Mouse (Mus musculus): ENCODE results near the gene Togaram1. TPM values are rescaled to one million over a fixed set of nuclear protein-coding genes. Genes with fewer than 3 reads are reported as not detected.

Togaram1 gene
- polyA plus RNA-seq, 1 experiment from 2014 or later = 24.5 TPM

DNA sequence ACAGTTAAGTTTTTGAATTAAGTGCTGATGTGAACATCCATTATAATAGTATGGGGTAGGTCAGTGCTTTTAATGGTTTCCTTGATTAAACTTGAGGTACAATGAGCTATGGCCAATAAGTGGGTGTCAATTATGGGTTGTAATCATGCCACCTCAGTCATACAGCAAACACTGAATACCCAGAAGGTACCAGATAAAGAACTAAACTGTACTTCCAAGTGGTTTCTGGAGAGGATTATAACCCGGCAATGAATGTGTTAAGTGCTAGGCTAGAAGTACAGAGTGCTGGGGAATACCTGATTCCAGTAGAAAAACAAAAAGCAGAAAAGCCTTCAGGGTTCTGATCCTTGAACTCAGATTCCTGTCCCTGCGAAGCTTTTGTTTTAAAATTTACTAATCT is 2.5 kb downstream of the Togaram1 start:
- WGBS = 7% methylated on average over 2 of the region's 2 CpGs
- Histone ChIP-seq H3K27ac (ENCODE audit: low read length) (no peak overlapping the region), H3K9me3 (replicated peaks; ENCODE audit: control insufficient read depth, low read length, poor library complexity, severe bottlenecking) (no peaks in the 10 kb centered on the region), H3K4me1 (ENCODE audit: control insufficient read depth, insufficient read depth, low read length) (peaks cover 55% of the 10 kb centered on the region), H3K36me3 (ENCODE audit: control insufficient read depth, insufficient read depth, low read length) (no peaks in the 10 kb centered on the region), H3K4me2 (ENCODE audit: low read length) (peak overlapping the region; percentile 100), H3K9ac (ENCODE audit: low read depth, low read length) (peak overlapping the region; percentile 85), H3K4me3 (ENCODE audit: low read depth, low read length) (peak overlapping the region; percentile 86), H3K27me3 (ENCODE audit: control insufficient read depth, insufficient read depth, low read depth, low read length) (no peaks in the 10 kb centered on the region)
- ATAC-seq = no peak

DNA sequence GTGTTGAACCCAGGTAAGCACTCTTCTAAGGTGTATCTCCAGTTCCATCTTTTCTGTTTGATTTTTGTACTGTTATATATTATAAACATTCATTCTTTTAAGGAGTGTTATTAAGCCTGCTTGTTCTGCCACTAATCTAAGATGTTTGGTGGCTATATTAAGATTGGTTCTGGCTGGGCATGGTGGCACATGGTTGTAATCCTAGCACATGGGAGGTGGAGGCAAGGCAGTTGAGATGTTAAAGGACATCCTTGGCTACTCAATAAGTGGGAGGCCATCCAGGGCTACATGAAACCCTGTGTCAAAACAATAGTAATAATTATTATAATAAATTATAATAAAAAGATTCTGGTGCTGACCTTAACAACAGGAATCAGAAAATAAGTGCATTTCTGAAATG is 5.8 kb downstream of the Togaram1 start:
- Histone ChIP-seq H3K4me1 (ENCODE audit: control insufficient read depth, insufficient read depth, low read length) (peaks cover 54% of the 10 kb centered on the region), H3K27ac (ENCODE audit: low read length) (no peak overlapping the region), H3K9me3 (replicated peaks; ENCODE audit: control insufficient read depth, low read length, poor library complexity, severe bottlenecking) (no peaks in the 10 kb centered on the region), H3K27me3 (ENCODE audit: control insufficient read depth, insufficient read depth, low read depth, low read length) (no peaks in the 10 kb centered on the region), H3K4me3 (ENCODE audit: low read depth, low read length) (no peak overlapping the region), H3K9ac (ENCODE audit: low read depth, low read length) (no peak overlapping the region), H3K4me2 (ENCODE audit: low read length) (peak overlapping the region; percentile 41; the same call in 1 of the 2 replicates), H3K36me3 (ENCODE audit: control insufficient read depth, insufficient read depth, low read length) (no peaks in the 10 kb centered on the region)
- no peak for ATAC-seq

DNA sequence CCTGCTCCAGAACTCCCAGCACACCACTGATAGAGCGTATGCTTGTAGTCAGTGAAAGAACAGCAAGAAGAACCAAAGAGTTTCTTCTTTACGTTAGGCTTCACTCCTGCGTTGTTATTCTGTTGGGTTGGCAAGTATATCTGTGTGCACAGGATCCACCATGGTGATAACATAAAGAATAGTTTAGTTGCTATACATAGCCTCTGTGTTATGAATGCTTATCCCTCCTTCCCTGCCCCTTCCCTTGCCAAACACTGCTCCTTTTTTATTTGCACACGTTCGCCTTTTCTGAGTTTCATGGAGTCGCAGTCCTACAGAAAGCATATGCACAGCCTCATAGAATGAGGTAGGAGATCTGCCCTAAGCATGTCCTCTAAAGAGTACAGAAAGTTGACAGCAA is 6.5 kb downstream of the Togaram1 start:
- Histone ChIP-seq H3K4me3 (ENCODE audit: low read depth, low read length) (no peak overlapping the region), H3K27me3 (ENCODE audit: control insufficient read depth, insufficient read depth, low read depth, low read length) (no peaks in the 10 kb centered on the region), H3K9me3 (replicated peaks; ENCODE audit: control insufficient read depth, low read length, poor library complexity, severe bottlenecking) (no peaks in the 10 kb centered on the region), H3K27ac (ENCODE audit: low read length) (no peak overlapping the region), H3K4me2 (ENCODE audit: low read length) (peak overlapping the region; percentile 29; the same call in 1 of the 2 replicates), H3K9ac (ENCODE audit: low read depth, low read length) (no peak overlapping the region), H3K36me3 (ENCODE audit: control insufficient read depth, insufficient read depth, low read length) (no peaks in the 10 kb centered on the region), H3K4me1 (ENCODE audit: control insufficient read depth, insufficient read depth, low read length) (peaks cover 50% of the 10 kb centered on the region)
- no peak for ATAC-seq
- 83% methylated on average over 6 of the region's 6 CpGs for WGBS

DNA sequence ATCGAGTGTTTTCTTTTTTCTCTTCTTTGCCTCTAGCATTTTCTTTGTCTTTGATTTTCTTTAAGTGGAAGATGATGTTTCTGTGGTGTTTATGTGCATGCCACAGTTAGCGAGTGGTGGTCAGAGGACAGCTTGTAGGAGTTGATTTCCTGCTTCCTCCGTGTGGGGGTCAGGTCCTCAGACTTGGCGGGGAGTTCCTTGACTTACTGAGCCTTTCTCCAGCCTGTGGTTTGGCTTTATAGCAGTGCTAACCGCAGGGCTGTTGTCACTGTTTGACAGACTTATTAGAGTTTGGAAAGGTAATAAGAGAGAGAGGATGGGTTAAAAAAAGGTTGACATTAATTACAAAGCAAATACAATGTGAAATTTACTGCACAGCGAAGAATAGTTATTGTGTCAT is 10.0 kb downstream of the Togaram1 start:
- H3K36me3 ChIP-seq (ENCODE audit: control insufficient read depth, insufficient read depth, low read length) = peaks cover 7% of the 10 kb centered on the region
- no peak for ATAC-seq
- no peak overlapping the region for H3K9ac ChIP-seq (ENCODE audit: low read depth, low read length)
- H3K4me3 ChIP-seq (ENCODE audit: low read depth, low read length) = no peak overlapping the region
- no peak overlapping the region for H3K4me2 ChIP-seq (ENCODE audit: low read length)
- H3K9me3 ChIP-seq (replicated peaks; ENCODE audit: control insufficient read depth, low read length, poor library complexity, severe bottlenecking) = no peaks in the 10 kb centered on the region
- peaks cover 26% of the 10 kb centered on the region for H3K4me1 ChIP-seq (ENCODE audit: control insufficient read depth, insufficient read depth, low read length)
- H3K27ac ChIP-seq (ENCODE audit: low read length) = no peak overlapping the region
- 73% methylated on average over 6 of the region's 6 CpGs for WGBS
- H3K27me3 ChIP-seq (ENCODE audit: control insufficient read depth, insufficient read depth, low read depth, low read length) = no peaks in the 10 kb centered on the region

DNA sequence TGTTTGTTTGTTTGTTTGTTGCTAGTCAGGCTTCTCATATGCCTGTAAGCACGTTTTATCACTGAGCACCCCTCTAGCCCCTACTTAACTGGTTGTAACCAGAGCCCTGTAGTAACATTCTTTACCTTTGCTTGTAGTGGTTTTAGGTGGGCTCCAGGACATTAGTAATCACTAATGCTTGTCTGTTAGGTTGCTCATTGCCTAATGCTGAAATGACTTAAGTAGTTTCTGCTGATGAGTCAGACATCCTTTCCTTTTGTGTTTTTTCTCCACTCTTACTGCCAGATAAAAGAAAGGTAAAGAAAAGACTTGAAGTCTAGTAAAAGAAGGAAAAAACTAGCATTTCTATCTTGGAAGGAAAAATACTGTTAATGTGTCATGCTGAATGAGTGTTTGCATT is 10.6 kb downstream of the Togaram1 start:
- Histone ChIP-seq H3K4me1 (ENCODE audit: control insufficient read depth, insufficient read depth, low read length) (peaks cover 20% of the 10 kb centered on the region), H3K27ac (ENCODE audit: low read length) (no peak overlapping the region), H3K36me3 (ENCODE audit: control insufficient read depth, insufficient read depth, low read length) (peaks cover 7% of the 10 kb centered on the region), H3K9me3 (replicated peaks; ENCODE audit: control insufficient read depth, low read length, poor library complexity, severe bottlenecking) (no peaks in the 10 kb centered on the region), H3K4me2 (ENCODE audit: low read length) (no peak overlapping the region), H3K9ac (ENCODE audit: low read depth, low read length) (no peak overlapping the region), H3K27me3 (ENCODE audit: control insufficient read depth, insufficient read depth, low read depth, low read length) (no peaks in the 10 kb centered on the region), H3K4me3 (ENCODE audit: low read depth, low read length) (no peak overlapping the region)
- WGBS = 74% methylated on average over 1 of the region's 1 CpGs
- no peak for ATAC-seq

DNA sequence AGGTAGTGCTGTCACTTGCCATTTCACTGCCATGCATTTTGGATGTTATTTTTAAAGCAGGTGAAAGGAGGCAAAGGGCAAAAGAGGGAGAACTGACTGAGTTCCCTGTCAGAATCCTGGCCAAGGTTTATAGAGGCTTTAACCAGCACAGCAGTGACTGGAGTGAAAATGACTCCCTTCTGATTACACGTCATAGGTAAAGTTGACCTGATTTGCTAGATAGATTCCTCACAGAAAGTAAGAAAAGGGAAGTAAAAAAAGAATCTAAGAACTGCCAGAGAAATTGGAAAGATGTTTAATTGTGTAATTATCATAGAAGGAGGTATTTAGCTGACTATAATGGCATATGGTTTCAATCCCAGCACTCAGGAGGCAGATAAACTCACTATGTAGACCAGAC is 11.9 kb downstream of the Togaram1 start:
- Histone ChIP-seq H3K4me1 (ENCODE audit: control insufficient read depth, insufficient read depth, low read length) (peaks cover 11% of the 10 kb centered on the region), H3K4me2 (ENCODE audit: low read length) (no peak overlapping the region), H3K27me3 (ENCODE audit: control insufficient read depth, insufficient read depth, low read depth, low read length) (no peaks in the 10 kb centered on the region), H3K4me3 (ENCODE audit: low read depth, low read length) (no peak overlapping the region), H3K36me3 (ENCODE audit: control insufficient read depth, insufficient read depth, low read length) (peaks cover 10% of the 10 kb centered on the region), H3K9me3 (replicated peaks; ENCODE audit: control insufficient read depth, low read length, poor library complexity, severe bottlenecking) (no peaks in the 10 kb centered on the region), H3K9ac (ENCODE audit: low read depth, low read length) (no peak overlapping the region), H3K27ac (ENCODE audit: low read length) (no peak overlapping the region)
- no peak for ATAC-seq
- WGBS = 93% methylated on average over 1 of the region's 1 CpGs

DNA sequence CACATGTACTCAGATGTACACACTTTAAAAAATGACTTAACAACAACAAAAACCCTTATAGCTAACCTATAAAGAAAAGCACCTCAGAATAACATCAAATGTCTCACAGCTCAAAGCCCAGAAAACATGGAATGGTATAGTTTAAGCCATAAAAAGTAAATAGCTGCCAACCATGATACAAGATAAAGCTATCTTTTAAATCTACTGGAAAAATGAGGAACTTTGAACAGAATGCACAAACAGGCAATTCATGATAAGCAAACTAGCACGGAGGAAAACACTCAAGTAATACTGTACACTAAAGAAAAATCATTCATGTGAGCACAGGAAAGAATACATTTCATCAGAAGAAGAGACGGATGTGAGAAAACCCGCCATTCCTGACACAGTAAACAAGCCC is 42.1 kb downstream of the Togaram1 start:
- H3K4me1 ChIP-seq (ENCODE audit: control insufficient read depth, insufficient read depth, low read length) = no peaks in the 10 kb centered on the region
- peaks cover 24% of the 10 kb centered on the region for H3K36me3 ChIP-seq (ENCODE audit: control insufficient read depth, insufficient read depth, low read length)
- 95% methylated on average over 3 of the region's 3 CpGs for WGBS
- no peaks in the 10 kb centered on the region for H3K27me3 ChIP-seq (ENCODE audit: control insufficient read depth, insufficient read depth, low read depth, low read length)
- H3K9ac ChIP-seq (ENCODE audit: low read depth, low read length) = no peak overlapping the region
- ATAC-seq = no peak
- H3K9me3 ChIP-seq (replicated peaks; ENCODE audit: control insufficient read depth, low read length, poor library complexity, severe bottlenecking) = no peaks in the 10 kb centered on the region
- no peak overlapping the region for H3K27ac ChIP-seq (ENCODE audit: low read length)
- no peak overlapping the region for H3K4me2 ChIP-seq (ENCODE audit: low read length)
- no peak overlapping the region for H3K4me3 ChIP-seq (ENCODE audit: low read depth, low read length)

DNA sequence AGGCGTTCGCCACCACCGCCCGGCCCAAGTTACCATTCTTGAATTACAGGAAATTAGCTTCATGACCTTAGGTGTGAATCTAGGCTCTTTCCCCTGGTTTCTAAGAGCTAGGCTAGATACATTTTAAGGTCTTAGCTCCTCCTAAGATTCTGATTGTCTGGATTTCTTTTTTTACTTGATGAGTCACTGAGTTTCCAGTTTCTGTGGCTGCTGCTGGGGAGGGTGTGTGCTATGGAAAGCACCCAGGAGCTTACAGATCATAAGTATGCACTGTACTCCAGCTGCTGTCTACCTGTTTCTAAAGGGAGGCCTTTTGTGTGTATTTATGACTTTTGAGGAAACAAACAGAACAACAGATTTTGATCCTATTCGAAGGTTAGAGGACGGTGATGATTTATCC is 57.2 kb downstream of the Togaram1 start:
- Histone ChIP-seq H3K27me3 (ENCODE audit: control insufficient read depth, insufficient read depth, low read depth, low read length) (no peaks in the 10 kb centered on the region), H3K4me3 (ENCODE audit: low read depth, low read length) (no peak overlapping the region), H3K27ac (ENCODE audit: low read length) (no peak overlapping the region), H3K4me2 (ENCODE audit: low read length) (no peak overlapping the region), H3K9me3 (replicated peaks; ENCODE audit: control insufficient read depth, low read length, poor library complexity, severe bottlenecking) (no peaks in the 10 kb centered on the region), H3K9ac (ENCODE audit: low read depth, low read length) (no peak overlapping the region), H3K4me1 (ENCODE audit: control insufficient read depth, insufficient read depth, low read length) (no peaks in the 10 kb centered on the region), H3K36me3 (ENCODE audit: control insufficient read depth, insufficient read depth, low read length) (0 out of 2 replicates have a peak, but pooled peaks cover 3% of the 10 kb centered on the region)
- no peak for ATAC-seq
- WGBS = 96% methylated on average over 6 of the region's 6 CpGs

DNA sequence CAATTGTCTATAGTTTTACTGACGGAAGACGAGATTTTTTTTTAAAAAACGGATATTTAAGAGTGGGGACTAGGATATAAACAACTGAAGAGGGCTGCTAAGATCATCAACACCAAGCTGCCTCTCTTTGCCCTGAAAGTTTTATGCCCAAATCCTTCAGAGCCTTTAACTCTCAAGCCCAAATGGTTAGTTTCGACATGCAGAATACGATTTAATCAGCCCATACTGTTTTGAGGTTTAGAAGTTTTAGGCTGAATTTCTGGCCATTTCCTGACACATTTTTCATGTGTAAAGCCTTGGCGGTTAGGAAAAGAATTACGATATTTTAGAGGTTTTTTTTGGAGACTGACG is 70.2 kb downstream of the Togaram1 start:
- Histone ChIP-seq H3K4me3 (ENCODE audit: low read depth, low read length) (peak overlapping the region; percentile 95), H3K27ac (ENCODE audit: low read length) (no peak overlapping the region), H3K4me2 (ENCODE audit: low read length) (peak overlapping the region; percentile 64), H3K36me3 (ENCODE audit: control insufficient read depth, insufficient read depth, low read length) (no peaks in the 10 kb centered on the region), H3K9ac (ENCODE audit: low read depth, low read length) (peak overlapping the region; percentile 92; the same call in 1 of the 2 replicates), H3K27me3 (ENCODE audit: control insufficient read depth, insufficient read depth, low read depth, low read length) (no peaks in the 10 kb centered on the region), H3K4me1 (ENCODE audit: control insufficient read depth, insufficient read depth, low read length) (peaks cover 24% of the 10 kb centered on the region), H3K9me3 (replicated peaks; ENCODE audit: control insufficient read depth, low read length, poor library complexity, severe bottlenecking) (no peaks in the 10 kb centered on the region)
- WGBS = 46% methylated on average over 8 of the region's 8 CpGs
- ATAC-seq = no peak; the same call in 1 of the 2 replicates
